Comparison of ENCODE assay signal across 8 mouse cellular contexts in the genomic region with DNA sequence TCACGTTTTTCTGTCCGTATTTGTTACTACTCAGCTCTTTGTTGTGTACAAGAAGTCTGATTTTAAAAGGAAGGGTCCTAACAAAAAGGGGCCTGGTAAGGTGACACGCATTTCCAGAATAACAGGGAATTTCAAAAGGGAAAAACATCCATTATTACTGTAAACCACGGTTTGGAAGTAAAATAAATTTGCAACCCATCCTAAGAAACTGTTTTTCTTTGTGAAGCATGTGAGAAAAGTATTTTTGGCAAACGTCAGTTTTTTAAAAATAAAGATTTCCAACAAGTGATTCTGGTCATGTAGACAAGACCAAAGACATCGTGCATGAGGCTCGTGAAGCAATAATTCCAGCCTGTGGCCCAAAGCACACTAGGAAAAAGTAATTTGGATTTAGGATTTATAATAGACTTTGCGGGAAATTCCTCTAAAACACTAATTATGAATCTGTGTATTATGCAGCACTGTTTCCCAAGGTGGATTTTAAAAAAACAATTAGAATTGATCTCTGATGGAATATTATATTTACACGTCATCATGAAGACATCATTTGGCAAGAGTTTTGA. TPM values are rescaled to one million over a fixed set of nuclear protein-coding genes. Genes with fewer than 3 reads are reported as not detected.
DNase-seq lines count a peak whose midpoint lies in the region; ATAC-seq and TF ChIP-seq lines count a peak whose summit lies in the region.

No protein-coding gene starts in this region.

- H3K36me3 ChIP-seq in embryonic facial prominence, embryonic 12.5 days: no peaks in the 10 kb centered on the region
- no peaks in the 10 kb centered on the region for H3K36me3 ChIP-seq in limb, embryonic 10.5 days

- no peaks in the 10 kb centered on the region for H3K9me3 ChIP-seq in embryonic facial prominence, embryonic 12.5 days
- H3K9me3 ChIP-seq in limb, embryonic 10.5 days (replicated peaks): no peaks in the 10 kb centered on the region

- H3K4me2 ChIP-seq in embryonic facial prominence, embryonic 12.5 days (replicated peaks): peak overlapping the region; percentile 96

- ATAC-seq in embryonic facial prominence, embryonic 12.5 days (ENCODE audit: insufficient number of reproducible peaks, insufficient read depth, low FRiP score, low TSS enrichment): no peak
- ATAC-seq in monocyte, adult 5-6 weeks (replicated peaks; ENCODE audit: insufficient number of reproducible peaks, low FRiP score, low TSS enrichment, poor library complexity, severe bottlenecking): no peak

- 12% methylated on average over 9 of the region's 9 CpGs for WGBS in embryonic facial prominence, embryonic 12.5 days
- 18% methylated on average over 9 of the region's 9 CpGs for WGBS in limb, embryonic 10.5 days

- intact Hi-C loops in left cerebral cortex, adult 2 months (cut with DNase I): loop anchor here (10.0 kb wide), 1 partner anchor 937 kb away; a partner anchor contains a TSS
- intact Hi-C loops in left cerebral cortex, postnatal 25 days (cut with DNase I): loop anchor here (5.0 kb wide), 2 partner anchors 149 to 619 kb away; a partner anchor contains a TSS

- H3K27ac ChIP-seq in left cerebral cortex, adult 2 months: peak overlapping the region; percentile 96
- peak overlapping the region; percentile 100 for H3K27ac ChIP-seq in embryonic facial prominence, embryonic 12.5 days
- H3K27ac ChIP-seq in limb, embryonic 10.5 days: peak overlapping the region; percentile 98

- DNase-seq in left cerebral cortex, adult 2 months (ENCODE audit: extremely low spot score in 1 of 2, low spot score in 2 of 2): no peak
- DNase-seq in left cerebral cortex, postnatal 25 days (ENCODE audit: low spot score in 2 of 2): no peak
- no peak for DNase-seq in limb, embryonic 10.5 days (ENCODE audit: low spot score)
- DNase-seq in retina, embryonic 14.5 days (ENCODE audit: low spot score): peak; percentile 39
- DNase-seq in right cerebral cortex, postnatal 25 days: no peak
- DNase-seq in thymus, postnatal 25 days: no peak

- no peaks in the 10 kb centered on the region for H3K27me3 ChIP-seq in embryonic facial prominence, embryonic 12.5 days
- H3K27me3 ChIP-seq in limb, embryonic 10.5 days (ENCODE audit: low read depth, poor library complexity, severe bottlenecking): no peaks in the 10 kb centered on the region

- H3K9ac ChIP-seq in embryonic facial prominence, embryonic 12.5 days: peak overlapping the region; percentile 95

- H3K4me1 ChIP-seq in embryonic facial prominence, embryonic 12.5 days: peaks cover 22% of the 10 kb centered on the region
- peaks cover 38% of the 10 kb centered on the region for H3K4me1 ChIP-seq in limb, embryonic 10.5 days

- H3K4me3 ChIP-seq in left cerebral cortex, adult 2 months: peak overlapping the region; percentile 66
- H3K4me3 ChIP-seq in embryonic facial prominence, embryonic 12.5 days: peak overlapping the region; percentile 52
- peak overlapping the region; percentile 63 for H3K4me3 ChIP-seq in limb, embryonic 10.5 days

- no peak for TF ChIP-seq CTCF in left cerebral cortex, adult 2 months (IDR thresholded peaks at IDR 0.05)

RNA-seq across cellular contexts. Expression of a gene that starts 3.2 kb away (rescaled TPM):
- total RNA-seq in left cerebral cortex, adult 2 months (2021): 10 to 100 TPM; 51.6 to 52.1 TPM
- 10 to 100 TPM; 47.2 to 51.5 TPM for total RNA-seq in left cerebral cortex, postnatal 25 days (2021)
- 69.9 and 73.8 TPM in 2 replicates for polyA plus RNA-seq in embryonic facial prominence, embryonic 12.5 days (2016; fragmentation: Nextera tagmentation; extraction: Ambion mirVana)
- polyA plus RNA-seq in limb, embryonic 10.5 days (2016; fragmentation: Nextera tagmentation; extraction: Ambion mirVana): 56.9 and 65.3 TPM in 2 replicates
- total RNA-seq in monocyte, adult 5-6 weeks (2017): 36.1 to 69.5 TPM (median 67.5 TPM) in 3 replicates

RNA-seq across cellular contexts. Expression of a gene that starts 9.4 kb away (rescaled TPM):
- 1 to 10 TPM; 7.4 to 8.0 TPM for total RNA-seq in left cerebral cortex, adult 2 months (2021)
- total RNA-seq in left cerebral cortex, postnatal 25 days (2021): 1 to 10 TPM; 7.5 to 8.3 TPM
- 14.2 and 14.7 TPM in 2 replicates for polyA plus RNA-seq in embryonic facial prominence, embryonic 12.5 days (2016; fragmentation: Nextera tagmentation; extraction: Ambion mirVana)
- 7.0 and 11.5 TPM in 2 replicates for polyA plus RNA-seq in limb, embryonic 10.5 days (2016; fragmentation: Nextera tagmentation; extraction: Ambion mirVana)
- total RNA-seq in monocyte, adult 5-6 weeks (2017): 0.19 to 0.43 TPM in 2 of 3 replicates, not detected in the other

RNA-seq across cellular contexts. Expression of a gene that starts 20.7 kb away (rescaled TPM):
- 1 to 10 TPM; 2.7 to 5.0 TPM for total RNA-seq in left cerebral cortex, adult 2 months (2021)
- total RNA-seq in left cerebral cortex, postnatal 25 days (2021): 1 to 10 TPM; 1.7 to 2.8 TPM
- 16.4 and 18.7 TPM in 2 replicates for polyA plus RNA-seq in embryonic facial prominence, embryonic 12.5 days (2016; fragmentation: Nextera tagmentation; extraction: Ambion mirVana)
- polyA plus RNA-seq in limb, embryonic 10.5 days (2016; fragmentation: Nextera tagmentation; extraction: Ambion mirVana): 11.5 and 11.6 TPM in 2 replicates
- total RNA-seq in monocyte, adult 5-6 weeks (2017): 0.21 to 0.87 TPM (median 0.29 TPM) in 3 replicates
